Mouse (Mus musculus): ENCODE measurements around the gene Sephs1. TPM values are rescaled to one million over a fixed set of nuclear protein-coding genes. Genes with fewer than 3 reads are reported as not detected.

The Sephs1 gene
- polyA plus RNA-seq (2014; fragmentation: Illumina TruSeq; extraction: RNeasy Lipid Tissue Mini Kit (QIAGEN cat#74804); ENCODE audit: low read depth, low replicate concordance) = 23.7 TPM

GRCm38 (mm10) chr2:4881350-4882248 is at the start of gene Sephs1:
Gene Sephs1 (plus strand): TSS chr2:4881564.

DNA sequence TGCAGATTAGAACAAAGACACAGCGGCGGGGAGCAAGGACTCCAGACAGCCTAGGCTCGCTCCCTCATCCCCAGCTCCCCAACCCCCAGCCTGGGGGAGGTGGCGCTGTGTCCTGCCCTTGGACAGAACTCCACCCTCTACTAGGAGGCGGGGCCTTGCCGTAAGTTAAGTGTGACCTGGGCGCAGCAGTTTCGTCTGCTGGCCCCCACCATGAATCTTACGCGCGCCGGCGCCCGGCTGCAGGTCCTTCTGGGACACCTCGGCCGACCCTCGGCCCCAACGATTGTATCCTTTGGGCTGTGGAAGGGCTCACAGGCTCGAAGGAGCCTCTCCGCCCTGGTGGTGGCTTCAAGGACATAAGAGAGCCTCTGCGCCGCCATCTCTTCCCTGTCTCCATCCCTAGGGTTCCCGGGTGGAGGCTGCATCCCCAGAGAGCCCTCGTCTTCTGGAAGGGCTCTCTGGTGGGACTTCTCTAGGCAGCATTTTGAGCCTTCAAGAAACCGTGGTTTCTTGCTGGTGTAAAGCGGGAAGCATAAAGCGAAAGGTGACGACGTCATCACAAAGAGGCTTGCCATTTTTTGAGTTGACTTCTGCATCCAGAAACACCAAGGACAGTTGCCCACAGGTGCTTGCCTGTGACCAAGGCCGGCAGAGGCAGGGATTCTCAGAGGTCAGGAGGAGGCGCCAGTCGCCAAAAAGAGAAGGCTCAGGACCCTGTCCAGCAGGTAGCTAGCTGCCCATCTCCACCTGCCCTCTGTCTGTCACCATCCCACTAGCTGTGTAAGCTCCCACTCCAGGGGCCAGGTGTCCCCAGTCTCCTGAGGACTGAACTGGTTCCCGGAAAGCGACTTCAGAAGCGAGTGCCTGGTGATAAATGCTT is 37.7 kb downstream of the Sephs1 start, which contains the start of gene Phyh:
TSS of gene Phyh (plus strand) at position 160 of the 880 bp plus-strand sequence.

Other genes with a start within 250 kb of the Sephs1 start
- gene Prpf18, start 229.5 kb upstream of the Sephs1 start, polyA plus RNA-seq (2014; fragmentation: Illumina TruSeq; extraction: RNeasy Lipid Tissue Mini Kit (QIAGEN cat#74804); ENCODE audit: low read depth, low replicate concordance) = 23.9 TPM
- gene Bend7, start 163.7 kb upstream of the Sephs1 start, polyA plus RNA-seq (2014; fragmentation: Illumina TruSeq; extraction: RNeasy Lipid Tissue Mini Kit (QIAGEN cat#74804); ENCODE audit: low read depth, low replicate concordance) = 6.2 TPM
- gene Phyh, start 37.5 kb downstream of the Sephs1 start, polyA plus RNA-seq (2014; fragmentation: Illumina TruSeq; extraction: RNeasy Lipid Tissue Mini Kit (QIAGEN cat#74804); ENCODE audit: low read depth, low replicate concordance) = 120 TPM
- gene Ucma, start 94.6 kb downstream of the Sephs1 start, polyA plus RNA-seq (2014; fragmentation: Illumina TruSeq; extraction: RNeasy Lipid Tissue Mini Kit (QIAGEN cat#74804); ENCODE audit: low read depth, low replicate concordance) = not detected
- 0.88 TPM for gene Mcm10, start 131.2 kb downstream of the Sephs1 start, polyA plus RNA-seq (2014; fragmentation: Illumina TruSeq; extraction: RNeasy Lipid Tissue Mini Kit (QIAGEN cat#74804); ENCODE audit: low read depth, low replicate concordance)
- gene Optn, start 182.5 kb downstream of the Sephs1 start, polyA plus RNA-seq (2014; fragmentation: Illumina TruSeq; extraction: RNeasy Lipid Tissue Mini Kit (QIAGEN cat#74804); ENCODE audit: low read depth, low replicate concordance) = 25.6 TPM

Data from adipose tissue, adult 10 weeks (tissue).